Mouse (Mus musculus) liver, postnatal 0 days (tissue): ENCODE results near the gene Cd86.

Experiments used
- CTCF ChIP-seq: sonication (generic); IDR thresholded peaks from 2 replicates; pipeline ENCODE4 v1.5.1; 2016; ENCODE audit warnings: antibody characterized with exemption, low read depth
- EP300 ChIP-seq: IDR thresholded peaks from 2 replicates; pipeline ENCODE4 v1.6.1; 2016; ENCODE audit warnings: antibody characterized with exemption, low read depth, mild to moderate bottlenecking

- no peak for TF ChIP-seq CTCF
- TF ChIP-seq EP300 = no peak
Measured at GRCm38 (mm10) chr16:36641830-36642695, 23.8 kb downstream of the Cd86 start.
